Mouse (Mus musculus) mouse trophoblast stem cell (cell line): ENCODE measurements around the gene Radil.

Experiments
- in situ Hi-C, 2 experiments: fragments of 300-500 bp; cut with MseI, MboI; formaldehyde crosslinking; loops; 2 replicates in 1 of 2; 3 replicates in 1 of 2; pipeline ENCODE4 v1.15.1; 2025

Radil gene

DNA sequence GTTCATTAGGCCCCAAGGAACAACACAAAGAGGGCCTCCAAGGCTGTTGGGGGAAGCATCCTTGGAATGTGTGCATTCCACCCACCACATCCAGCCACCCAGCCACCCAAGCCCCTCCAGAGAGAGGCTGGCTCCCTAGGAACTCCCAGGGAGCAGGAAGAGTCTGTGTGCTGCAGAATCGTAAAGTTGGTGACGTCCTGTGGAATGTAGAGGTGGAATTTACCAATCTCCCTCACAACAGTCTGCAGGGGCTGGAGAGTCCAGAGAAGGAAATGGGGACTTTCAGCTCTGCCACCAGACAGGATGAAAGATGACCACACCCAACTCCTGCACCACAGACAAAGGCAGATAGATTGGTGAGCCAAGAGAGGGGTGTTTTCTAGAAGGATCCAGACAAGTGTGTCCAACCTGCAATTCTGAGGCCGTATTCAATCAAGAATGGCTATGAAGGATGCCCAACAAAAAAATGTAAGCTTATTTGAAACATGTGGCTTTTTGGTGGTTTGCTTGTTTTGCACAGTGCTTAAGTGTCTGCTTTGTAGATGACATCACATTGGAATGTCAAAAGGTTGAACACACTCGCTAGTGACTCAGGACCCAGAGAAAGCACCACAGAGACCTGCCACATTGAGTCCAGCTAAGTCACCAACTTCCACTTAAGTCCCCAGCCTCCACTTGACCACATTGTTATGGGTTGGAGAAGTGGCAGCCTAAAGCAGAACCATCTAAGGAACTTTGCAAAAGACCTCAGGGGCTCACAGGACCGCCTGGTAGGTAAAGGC is 5.7 kb downstream of the Radil start:
- in situ Hi-C loops: no loop called here

DNA sequence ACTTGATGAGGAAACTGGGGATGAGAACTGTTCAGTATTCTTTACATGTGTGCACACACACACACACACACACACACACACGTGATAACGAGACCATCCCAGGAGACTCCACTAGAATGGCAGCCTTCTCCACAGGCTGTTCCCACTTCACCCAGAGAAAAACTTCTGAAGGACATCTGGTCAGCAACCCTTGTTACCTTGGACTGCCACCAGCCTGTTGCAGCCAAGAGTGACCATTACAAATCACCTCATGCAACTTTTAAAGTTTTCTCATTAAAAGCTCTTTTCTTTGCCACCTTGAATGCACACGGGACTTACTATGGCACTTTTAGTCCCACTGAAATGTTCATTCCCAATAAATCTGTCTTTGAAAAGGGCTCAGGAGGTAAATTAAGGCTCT is 13.6 kb downstream of the Radil start:
- in situ Hi-C loops: no loop called here

DNA sequence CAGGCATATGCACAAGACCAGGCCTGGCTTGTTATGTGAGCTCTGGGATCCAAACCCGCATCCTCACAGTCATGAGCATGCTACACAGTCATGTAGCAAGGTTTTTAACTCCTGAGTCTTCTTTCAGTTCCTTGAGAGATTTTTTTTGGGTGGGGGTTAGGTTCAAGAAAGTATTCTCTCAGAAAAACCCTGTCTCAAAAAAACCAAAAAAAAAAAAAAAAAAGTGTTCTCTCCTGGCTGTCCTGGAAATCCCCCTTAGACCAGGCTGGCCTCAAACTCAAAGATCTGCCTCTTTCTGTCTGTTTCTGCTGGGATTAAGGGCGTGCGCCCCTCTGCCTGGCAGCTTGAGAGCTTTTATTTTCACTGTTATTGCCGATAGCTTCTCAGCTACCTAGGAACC is 15.5 kb downstream of the Radil start:
- in situ Hi-C loops: no loop called here

DNA sequence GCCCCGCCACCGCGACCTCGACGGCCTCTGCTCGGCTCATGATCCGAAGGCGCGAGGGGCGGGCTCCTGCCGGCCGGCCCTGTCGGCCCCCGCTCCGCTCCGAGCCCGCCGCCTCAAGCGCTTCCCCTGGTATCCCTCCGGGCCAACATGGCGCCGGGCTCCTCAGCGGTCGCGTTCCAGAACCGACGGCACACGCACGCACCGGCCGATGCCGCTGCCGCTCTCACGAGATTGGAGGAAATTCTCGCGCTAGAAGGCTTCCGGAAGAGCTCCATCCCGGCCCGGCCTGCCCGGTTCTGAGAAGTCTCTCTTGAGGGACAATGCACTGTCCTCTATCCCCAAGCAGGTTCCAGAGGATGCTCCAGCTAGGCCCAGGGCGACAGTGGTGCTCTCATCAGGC is 21.0 kb downstream of the Radil start, which contains the start of gene Papolb:
Gene Papolb, minus strand, starts transcription at position 162 of the 400 bp plus-strand sequence.
- in situ Hi-C loops: no loop called here

DNA sequence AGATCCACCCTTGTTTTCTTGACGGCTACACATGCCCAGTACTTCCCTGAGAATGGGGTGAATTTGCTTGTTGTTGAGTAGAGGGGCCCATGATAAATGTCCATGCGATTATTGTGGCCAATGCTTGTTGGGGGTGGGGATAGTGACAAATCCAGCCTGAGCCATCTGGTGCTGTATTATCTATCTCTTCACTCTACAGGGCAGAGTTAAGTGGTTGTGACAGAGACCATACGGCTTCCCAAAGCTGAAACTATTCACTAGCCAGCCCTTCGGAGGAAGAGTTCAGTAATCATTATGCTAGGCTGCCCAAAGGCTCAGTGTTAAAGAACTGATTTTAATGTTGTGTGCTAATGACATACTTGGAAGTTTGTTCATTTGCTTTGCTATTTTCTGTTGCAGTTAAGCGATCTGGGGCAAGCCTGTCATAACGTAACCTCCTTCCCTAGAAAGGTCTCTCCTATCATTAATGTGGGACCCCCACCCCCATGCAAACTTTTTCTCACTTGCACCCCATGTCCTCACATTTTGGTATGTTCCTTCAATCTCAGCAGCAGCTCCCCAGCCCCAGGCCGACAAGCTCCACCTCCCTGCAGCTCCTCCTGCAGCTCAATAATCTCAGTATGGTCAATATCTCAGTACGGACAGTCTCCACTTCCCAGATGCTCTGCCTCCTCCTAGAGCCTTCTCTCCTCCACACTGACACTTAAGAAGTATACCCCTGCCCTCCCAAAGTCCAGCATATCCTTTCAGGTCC is 26.0 kb downstream of the Radil start:
- in situ Hi-C loops: no loop called here

DNA sequence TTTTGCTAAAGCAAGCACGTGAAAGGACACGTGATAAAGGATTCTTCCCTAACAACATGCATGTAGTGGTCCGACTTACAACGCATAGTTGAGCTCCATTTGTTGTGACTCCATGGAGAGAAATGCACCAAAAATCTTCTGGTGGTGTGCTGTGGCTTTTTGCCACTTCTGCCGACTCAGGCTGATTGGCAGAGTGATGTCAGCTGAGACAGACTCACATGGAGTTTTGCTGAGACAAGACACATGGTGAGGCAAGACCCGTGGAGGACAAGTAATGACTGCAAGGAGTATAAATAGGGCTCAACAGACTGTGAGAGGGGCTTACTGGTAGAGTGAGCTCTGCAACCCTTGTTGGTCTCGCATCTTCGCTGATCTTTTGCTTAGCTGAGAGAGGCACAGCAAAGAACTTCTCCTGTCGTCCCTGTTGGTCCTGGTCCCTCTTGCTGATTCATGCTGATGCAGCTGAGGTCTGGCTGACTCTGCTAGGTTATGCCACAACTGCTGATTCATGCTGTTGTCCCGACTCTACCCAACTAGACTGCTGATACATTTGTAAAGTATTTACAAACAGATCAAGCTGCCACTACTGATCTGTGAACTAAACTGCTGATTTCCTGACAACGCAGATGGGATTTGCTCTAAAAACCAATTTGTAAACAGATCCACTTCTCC is 29.6 kb downstream of the Radil start:
- in situ Hi-C loops: no loop called here

DNA sequence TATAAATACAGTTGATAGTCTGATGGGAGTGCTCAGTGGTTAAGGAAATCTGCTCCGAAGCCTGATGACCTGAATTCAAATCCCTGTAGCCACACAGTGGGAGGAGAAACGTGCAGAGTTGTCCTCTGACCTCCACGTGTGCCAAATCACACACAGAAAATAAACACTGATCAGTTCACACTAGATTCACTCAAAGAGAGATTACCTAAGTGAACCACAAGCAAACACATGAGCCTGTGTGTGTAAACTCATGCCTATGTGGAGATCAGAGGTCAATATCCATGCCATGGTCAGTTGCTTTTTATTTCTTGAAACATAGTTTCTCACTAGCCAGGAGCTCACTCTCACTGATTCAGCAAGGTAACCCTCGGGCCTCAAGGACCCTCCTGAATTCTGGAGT is 30.5 kb downstream of the Radil start:
- in situ Hi-C loops: no loop called here

DNA sequence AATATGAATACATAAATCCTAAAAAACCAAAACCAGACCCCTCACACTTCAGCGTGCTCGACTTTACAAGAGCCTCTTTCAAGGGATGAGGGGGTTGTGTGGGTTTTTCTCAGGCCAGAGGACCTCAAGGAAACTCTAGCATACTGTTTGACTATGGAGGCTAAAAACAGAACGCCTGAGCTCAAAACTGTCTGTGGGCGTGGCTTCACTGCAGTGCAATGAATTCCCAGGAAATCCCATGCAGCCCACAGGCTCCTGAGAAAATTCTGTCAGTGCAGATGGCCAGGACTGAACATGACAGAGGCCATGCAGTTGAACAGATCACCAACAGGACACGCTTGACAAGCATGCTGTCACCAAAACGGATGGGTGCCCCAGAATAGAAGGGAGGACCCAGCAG is 31.9 kb downstream of the Radil start:
- in situ Hi-C loops: no loop called here

DNA sequence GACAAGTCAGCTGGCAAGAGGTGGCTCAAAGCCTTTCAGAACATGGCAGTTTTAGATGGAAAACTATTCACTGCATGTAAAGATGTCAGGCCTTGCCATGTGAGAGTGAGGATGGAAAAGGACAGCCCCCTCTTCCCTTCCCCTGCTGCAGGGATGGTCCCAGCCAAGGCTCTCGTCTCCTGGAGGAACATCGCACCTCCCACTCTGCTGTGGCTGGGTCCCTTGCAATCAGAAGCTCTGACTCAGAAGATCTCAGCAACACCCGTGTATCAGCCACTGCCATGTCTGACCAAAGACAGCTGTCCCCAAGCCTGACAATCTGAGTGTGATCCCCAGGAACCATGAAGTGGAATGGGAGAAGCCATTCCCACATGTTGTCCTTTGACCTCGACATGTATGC is 38.8 kb downstream of the Radil start:
- in situ Hi-C loops: no loop called here

DNA sequence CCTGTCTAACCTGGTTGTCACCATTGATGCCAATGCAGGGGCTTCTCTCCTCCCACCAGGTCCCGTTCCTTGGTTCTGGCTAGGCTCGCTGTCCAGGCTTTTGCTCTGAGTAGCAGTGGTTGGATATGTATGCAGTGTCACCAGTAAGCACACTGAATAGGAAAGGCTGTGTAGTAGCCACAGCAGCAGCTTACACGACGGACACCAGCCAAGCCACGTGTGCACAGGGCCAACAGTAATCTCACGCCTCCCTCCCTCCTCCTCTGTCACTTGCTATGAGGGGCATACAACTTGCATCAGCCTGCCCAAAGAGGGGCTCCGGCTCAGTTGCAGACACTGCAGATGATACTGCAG is 40.9 kb downstream of the Radil start:
- in situ Hi-C loops: no loop called here

DNA sequence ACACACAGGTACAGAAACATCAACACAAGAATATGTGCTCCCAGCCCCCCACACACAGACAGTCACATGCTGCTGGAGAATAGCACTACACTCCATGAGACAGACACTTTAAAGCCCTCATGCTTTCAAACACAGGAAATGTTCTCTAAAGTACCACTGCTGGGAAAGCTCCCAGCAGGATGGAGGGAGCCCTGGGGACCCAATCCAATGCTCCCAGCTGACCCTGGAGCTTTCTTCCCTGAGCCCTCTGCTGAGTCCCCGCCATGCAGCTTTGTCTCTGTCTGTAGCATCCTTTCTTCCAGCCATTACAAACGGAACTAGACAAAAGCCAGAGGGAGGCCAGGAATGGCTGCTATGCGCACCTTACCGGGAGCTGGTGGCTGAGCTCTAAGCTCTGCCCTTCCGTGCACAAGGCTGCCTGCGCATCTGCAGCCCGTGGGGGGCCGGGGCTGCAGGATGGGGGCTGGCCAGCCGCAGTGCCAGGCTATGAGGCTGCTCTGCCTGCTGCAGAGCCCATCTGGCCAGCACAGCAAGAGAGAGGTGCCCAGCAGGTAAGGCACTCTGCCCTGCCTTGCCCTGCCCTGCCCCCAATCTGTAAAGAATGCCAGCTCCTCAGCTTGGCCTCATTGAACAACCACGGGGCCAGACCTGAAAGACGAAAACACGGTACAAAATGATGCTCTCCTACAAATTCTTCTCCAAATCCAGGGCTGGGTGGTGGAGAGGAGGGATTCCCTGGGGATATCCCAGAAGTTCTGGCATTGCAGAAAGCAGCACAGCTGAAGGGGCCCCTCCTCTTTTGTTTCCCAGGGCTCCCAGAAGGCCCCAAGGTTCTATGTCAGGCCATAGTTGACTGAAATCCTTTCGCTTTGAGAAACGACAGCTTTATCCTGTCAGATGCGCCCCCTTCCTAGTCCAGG is 41.5 kb downstream of the Radil start:
- in situ Hi-C loops: loop anchor here (10.0 kb wide), 2 partner anchors 45 to 115 kb away; partner anchors contain the start of genes Radil (in 1 of the 2) and Wipi2 (in 1 of the 2)

DNA sequence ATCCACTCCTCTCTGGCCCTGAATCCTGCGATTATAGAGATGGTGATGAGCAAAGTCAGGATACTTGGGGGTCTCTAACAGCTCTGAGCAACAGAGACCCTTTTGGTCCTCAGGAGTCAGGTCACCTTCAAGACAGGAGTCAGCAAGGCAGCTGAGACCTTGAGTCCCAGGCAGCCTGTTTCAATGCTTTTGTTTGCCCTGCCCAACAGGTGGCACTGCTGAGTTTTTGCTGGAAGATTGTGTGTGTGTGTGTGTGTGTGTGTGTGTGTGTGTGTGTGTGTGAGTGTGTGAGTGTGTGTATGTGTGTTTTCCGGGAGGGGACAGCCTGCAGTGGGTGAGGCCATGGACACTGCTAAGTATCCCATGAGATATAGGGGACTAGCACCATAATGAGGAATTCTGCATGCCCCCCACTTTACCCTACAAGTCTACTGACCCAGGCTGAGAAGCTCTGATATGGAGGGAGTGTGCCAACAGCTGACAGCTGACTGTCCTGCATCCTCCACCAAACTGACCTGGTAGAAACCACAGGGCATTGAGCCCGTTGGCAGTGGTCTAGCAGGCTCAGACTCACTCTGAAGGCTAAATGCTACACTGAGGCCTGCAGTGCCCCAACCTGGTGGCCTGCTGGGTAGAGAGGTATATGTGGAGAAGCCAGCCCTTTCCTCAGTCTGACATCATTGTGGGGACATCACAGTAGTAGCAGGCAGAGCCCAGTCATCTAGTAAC is 45.0 kb downstream of the Radil start:
- in situ Hi-C loops: loop anchor here (10.0 kb wide), 2 partner anchors 49 to 119 kb away; partner anchors contain the start of genes Radil (in 1 of the 2) and Wipi2 (in 1 of the 2)

DNA sequence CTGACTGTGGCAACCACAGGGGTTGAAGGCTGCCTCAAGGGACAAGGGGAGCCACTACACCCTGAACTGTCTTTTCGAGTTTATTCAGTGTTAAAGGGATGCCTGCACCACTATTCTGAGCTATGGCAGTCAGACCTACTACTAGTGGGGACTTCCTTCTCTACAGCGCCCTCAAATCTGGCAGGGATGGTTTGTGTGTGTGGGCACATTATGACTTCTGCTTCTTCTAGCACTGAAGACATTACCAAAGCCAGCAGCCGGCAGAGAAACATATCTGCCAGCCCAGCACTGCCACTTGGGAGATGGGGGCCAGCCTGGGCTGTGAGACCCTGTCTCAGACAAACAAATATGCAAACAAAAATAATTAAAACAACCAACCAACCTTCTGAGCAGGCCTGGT is 46.7 kb downstream of the Radil start:
- in situ Hi-C loops: loop anchor here (5.0 to 10.0 kb wide), 3 partner anchors 51 to 121 kb away; partner anchors contain the start of genes Radil (in 1 of the 2) and Wipi2 (in 1 of the 2)

DNA sequence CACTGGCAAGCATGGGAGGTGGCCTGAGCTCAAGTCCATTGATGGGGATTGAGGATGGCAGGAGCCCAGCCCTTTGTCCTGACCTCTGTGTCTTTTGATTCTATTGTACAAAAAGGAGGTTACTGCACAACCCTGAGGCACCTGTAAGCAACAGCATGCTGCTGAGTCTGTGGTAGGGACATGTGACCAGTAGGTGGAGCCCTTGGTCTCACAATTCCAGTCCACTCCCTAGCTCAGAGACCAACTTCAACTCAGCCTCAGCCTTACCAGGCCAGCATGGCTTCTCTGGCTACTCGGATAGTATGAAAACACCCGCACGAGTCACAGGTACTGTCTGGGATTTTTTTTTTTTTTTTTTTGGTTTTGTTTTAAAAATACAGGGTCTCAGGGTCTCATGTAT is 48.5 kb downstream of the Radil start:
- in situ Hi-C loops: loop anchor here (5.0 to 10.0 kb wide), 3 partner anchors 52 to 122 kb away; partner anchors contain the start of genes Radil (in 1 of the 2) and Wipi2 (in 1 of the 2)

DNA sequence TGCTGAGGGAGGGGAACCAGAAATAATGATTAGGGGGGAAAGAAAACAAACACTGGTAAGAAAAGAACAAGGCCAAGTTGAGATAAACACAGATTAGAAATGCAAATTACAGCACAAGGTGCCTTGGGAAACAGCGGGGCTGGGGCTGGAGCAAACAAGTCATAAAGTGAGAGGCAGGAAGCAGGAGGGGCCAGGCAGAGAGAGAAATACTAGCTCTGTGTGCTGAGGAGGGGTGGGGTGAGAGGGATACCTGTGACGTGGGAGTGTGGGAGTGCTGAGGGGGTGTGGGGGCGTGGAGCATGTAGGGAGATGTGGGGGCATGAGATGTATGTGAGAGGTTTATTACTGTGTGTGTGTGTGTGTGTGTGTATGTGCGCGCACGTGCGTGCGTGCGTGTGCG is 50.0 kb downstream of the Radil start:
- in situ Hi-C loops: loop anchor here (5.0 to 10.0 kb wide), 3 partner anchors 54 to 124 kb away; partner anchors contain the start of genes Radil (in 1 of the 2) and Wipi2 (in 1 of the 2)

DNA sequence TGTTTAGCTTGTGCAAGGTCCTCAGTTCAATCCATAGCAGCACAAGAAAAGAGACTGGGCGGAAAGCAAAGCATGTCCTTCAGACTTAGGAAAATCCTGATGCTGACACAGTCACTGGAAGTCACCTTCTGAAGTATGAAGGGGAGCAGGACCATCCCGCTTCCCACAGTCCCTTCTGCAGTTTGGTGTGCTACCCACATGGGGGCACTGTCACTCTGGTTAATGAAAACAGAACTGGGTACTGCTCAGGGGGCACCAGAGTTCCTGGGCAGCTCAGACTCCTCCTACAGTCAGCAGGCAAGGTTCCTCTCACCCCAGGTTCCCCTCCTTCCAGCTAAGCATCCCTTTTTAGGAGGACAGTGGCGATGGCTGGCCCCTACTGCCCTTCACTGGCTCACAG is 51.9 kb downstream of the Radil start:
- in situ Hi-C loops: no loop called here

DNA sequence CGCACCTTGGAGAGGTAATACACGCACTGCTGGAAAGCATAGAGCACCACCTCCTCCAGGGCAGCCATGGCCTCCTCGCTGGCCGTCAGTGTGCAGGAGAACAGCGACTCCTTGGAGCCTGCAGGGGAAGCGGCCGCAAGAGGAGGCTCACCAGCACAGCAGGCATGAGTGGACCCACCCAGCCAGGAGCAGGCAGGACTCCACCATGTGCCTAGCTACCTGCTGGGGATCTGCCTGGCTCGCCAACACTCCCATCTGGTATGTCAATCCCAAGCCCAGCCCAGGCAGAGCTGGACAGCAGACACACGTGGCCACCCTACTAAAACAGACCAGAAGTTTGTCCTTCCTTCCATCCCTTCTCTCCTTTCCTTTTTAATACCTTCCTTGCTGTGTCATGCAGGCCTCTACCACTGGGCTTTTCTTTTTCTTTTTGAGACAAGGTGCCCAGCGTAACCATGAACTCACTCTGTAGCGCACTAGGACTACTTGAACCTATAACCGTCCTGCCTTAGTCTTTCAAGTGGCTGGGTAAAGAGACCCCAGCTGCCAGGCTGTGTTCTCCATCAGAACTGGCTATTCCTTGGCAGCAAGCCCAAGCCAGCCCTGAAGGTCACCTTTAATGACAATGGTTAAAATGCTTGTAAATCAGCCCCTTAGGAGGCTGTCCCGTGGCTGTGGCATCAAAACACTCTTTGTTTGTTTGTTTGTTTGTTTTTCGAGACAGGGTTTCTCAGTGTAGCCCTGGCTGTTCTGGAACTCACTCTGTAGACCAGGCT is 55.4 kb downstream of the Radil start:
- in situ Hi-C loops: no loop called here

DNA sequence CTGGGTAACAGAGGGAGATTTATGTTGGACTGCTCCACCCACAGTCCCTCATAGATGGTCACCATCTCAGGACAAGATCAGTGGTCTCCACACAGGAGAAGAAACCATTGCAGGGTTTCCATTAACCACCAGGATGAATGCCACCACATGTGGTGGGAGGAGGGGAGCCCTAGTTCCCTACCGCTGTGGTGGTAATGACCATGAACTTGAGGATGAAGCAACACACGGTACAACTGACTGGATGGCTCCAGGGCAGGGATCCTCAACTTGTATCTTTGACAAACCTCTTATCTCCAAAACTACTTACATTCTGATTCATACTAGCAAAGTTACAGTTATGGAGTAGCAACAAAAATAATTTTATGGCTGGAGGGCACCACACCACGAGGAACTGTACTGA is 57.6 kb downstream of the Radil start:
- in situ Hi-C loops: no loop called here

DNA sequence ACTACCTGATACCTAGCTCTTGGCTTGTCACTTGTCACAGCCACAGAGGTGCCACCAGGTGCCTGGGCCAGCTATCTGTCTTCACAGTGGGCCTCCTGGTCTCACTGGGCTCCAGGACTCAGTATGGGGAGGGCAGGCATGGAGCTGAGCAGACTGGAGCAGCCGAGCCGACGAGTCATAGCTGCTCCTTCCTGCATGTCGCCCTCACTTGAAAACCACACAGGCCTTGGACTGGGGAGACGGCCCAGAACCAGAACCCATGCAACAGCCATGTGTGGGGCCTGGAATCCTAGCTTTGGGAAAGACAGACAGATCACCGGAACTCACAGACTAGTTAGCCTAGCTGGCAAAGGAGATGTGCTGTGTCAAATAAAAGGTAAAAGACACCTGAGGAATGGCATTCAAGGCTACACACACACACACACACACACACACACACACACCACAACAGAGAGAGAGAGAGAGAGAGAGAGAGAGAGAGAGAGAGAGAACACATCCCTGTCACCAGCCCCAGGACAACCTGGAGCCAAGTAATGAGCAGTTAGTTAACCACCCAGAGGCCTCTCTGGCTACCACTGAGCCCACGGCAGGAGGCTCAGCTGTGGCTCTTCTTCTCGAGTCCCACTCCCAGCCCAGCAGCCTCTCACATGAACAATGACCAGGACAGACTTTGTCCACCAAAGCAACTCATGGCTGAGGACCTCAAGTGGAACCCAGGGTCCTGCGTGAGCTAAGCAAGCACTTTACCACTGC is 60.8 kb downstream of the Radil start:
- in situ Hi-C loops: no loop called here
